Mouse (Mus musculus) yolk sac, embryonic 10.5 days (tissue): ENCODE data around the gene March11.

Experiments used
- DNase-seq: peaks from one replicate; pipeline ENCODE4 v3.0.0-alpha.2; 2017; ENCODE audit warnings: low spot score

The March11 gene

GRCm38 (mm10) chr15:26374232-26374631, 65.4 kb downstream of the March11 start:
- no peak for DNase-seq

GRCm38 (mm10) chr15:26374946-26375345, 66.1 kb downstream of the March11 start:
- no peak for DNase-seq

GRCm38 (mm10) chr15:26377355-26377754, 68.5 kb downstream of the March11 start:
- DNase-seq: no peak

GRCm38 (mm10) chr15:26378879-26379278, 70.0 kb downstream of the March11 start:
- DNase-seq: no peak

GRCm38 (mm10) chr15:26379831-26380230, 71.0 kb downstream of the March11 start:
- DNase-seq: no peak

GRCm38 (mm10) chr15:26380844-26381243, 72.0 kb downstream of the March11 start:
- no peak for DNase-seq

GRCm38 (mm10) chr15:26390001-26390400, 81.2 kb downstream of the March11 start:
- no peak for DNase-seq

- DNase-seq: no peak
These were observed 87.7 kb downstream of the March11 start for GRCm38 (mm10) chr15:26396556-26396955.

- DNase-seq: no peak
These were observed 116.4 kb downstream of the March11 start for GRCm38 (mm10) chr15:26425284-26425683.

GRCm38 (mm10) chr15:26426231-26426630, 117.4 kb downstream of the March11 start:
- no peak for DNase-seq

- DNase-seq: no peak
These were observed 121.7 kb downstream of the March11 start for GRCm38 (mm10) chr15:26430565-26430964.

- DNase-seq: no peak
These were observed 123.8 kb downstream of the March11 start for GRCm38 (mm10) chr15:26432676-26433075.

- DNase-seq: no peak
These were observed 126.9 kb downstream of the March11 start for GRCm38 (mm10) chr15:26435725-26436124.

- no peak for DNase-seq
These were observed 128.3 kb downstream of the March11 start for GRCm38 (mm10) chr15:26437113-26437512.
